Mouse (Mus musculus) spleen, adult 2 months (tissue): ENCODE measurements at regions not wholly inside any gene's neighbourhood (a gene's known extent, or its start where the extent isn't known, plus 50 kb on each side); places are given as distances from the start of the nearest gene placed in this dataset.

Experiments used
- DNase-seq, 2 experiments: peaks; one replicate each; pipeline versions ENCODE4 v3.0.0 to v3.0.0-alpha.2; 2012 to 2021; ENCODE audit warnings: low spot score in 2 of 2, low read depth in 1 of 2
- H3K27ac ChIP-seq: fragments of 200-500 bp; 2 replicates; pipeline ENCODE4 v1.5.1; 2012; ENCODE audit warnings: low read length, inconsistent platforms; ENCODE audit not compliant: insufficient read depth
- H3K27me3 ChIP-seq: fragments of 200-500 bp; 2 replicates; pipeline ENCODE4 v1.6.1; 2012; ENCODE audit warnings: mild to moderate bottlenecking, moderate library complexity, low read length, inconsistent platforms; ENCODE audit not compliant: control insufficient read depth, insufficient read depth
- H3K36me3 ChIP-seq: fragments of 200-500 bp; 2 replicates; pipeline ENCODE4 v1.6.1; 2012; ENCODE audit warnings: mild to moderate bottlenecking, low read length, inconsistent platforms; ENCODE audit not compliant: control insufficient read depth, insufficient read depth
- H3K4me1 ChIP-seq: fragments of 200-500 bp; 2 replicates; pipeline ENCODE4 v1.6.1; 2011; ENCODE audit warnings: inconsistent platforms; ENCODE audit not compliant: control insufficient read depth, insufficient read depth, insufficient read length
- H3K4me3 ChIP-seq: fragments of 200-500 bp; 2 replicates; pipeline ENCODE4 v1.5.1; 2011; ENCODE audit warnings: mild to moderate bottlenecking, inconsistent platforms; ENCODE audit not compliant: insufficient read depth, insufficient read length; ENCODE audit errors: extremely low read depth
- CTCF ChIP-seq: fragments of 200-500 bp; IDR thresholded peaks from 2 replicates; pipeline ENCODE4 v1.5.1; 2011; ENCODE audit warnings: mild to moderate bottlenecking, inconsistent platforms; ENCODE audit not compliant: insufficient read depth, insufficient read length, insufficient replicate concordance; ENCODE audit errors: extremely low read depth
- POLR2A ChIP-seq: fragments of 200-500 bp; IDR thresholded peaks from 2 replicates; pipeline ENCODE4 v1.6.1; 2011; ENCODE audit warnings: low read depth, low read length, inconsistent platforms
- WGBS: fragments of 180-500 bp; shearing (Covaris S2); methylation state at CpG from one replicate; pipeline ENCODE4 v1.1.7; 2018; 5-methylcytosine and 5-hydroxymethylcytosine counted together

- 65% methylated on average over 6 of the region's 6 CpGs for WGBS
- Histone ChIP-seq H3K27me3 (no peaks in the 10 kb centered on the region), H3K27ac (no peak overlapping the region), H3K36me3 (no peaks in the 10 kb centered on the region), H3K4me1 (no peaks in the 10 kb centered on the region), H3K4me3 (no peak overlapping the region)
- no peak for TF ChIP-seq POLR2A
- TF ChIP-seq CTCF, result no peak
- no peak for DNase-seq
Observed at GRCm38 (mm10) chr5:120313984-120314383, 117.5 kb upstream of the Lhx5 start.

- no peak for DNase-seq
- WGBS, result 71% methylated on average over 8 of the region's 8 CpGs
- no peak for TF ChIP-seq CTCF
- TF ChIP-seq POLR2A, result no peak
Observed at GRCm38 (mm10) chr5:120315116-120315515, 116.4 kb upstream of the Lhx5 start.

GRCm38 (mm10) chr5:120318951-120319350, 112.5 kb upstream of the Lhx5 start:
- 4% methylated on average over 1 of the region's 1 CpGs for WGBS
- H3K4me1 ChIP-seq, result no peaks in the 10 kb centered on the region
- H3K27me3 ChIP-seq, result no peaks in the 10 kb centered on the region
- DNase-seq, result no peak
- H3K36me3 ChIP-seq, result no peaks in the 10 kb centered on the region
- TF ChIP-seq CTCF (no peak), POLR2A (no peak)
- no peak overlapping the region for H3K27ac ChIP-seq
- no peak overlapping the region for H3K4me3 ChIP-seq

More at GRCm38 (mm10) chr5:120315116-120315515, 116.4 kb upstream of the Lhx5 start:
- Histone ChIP-seq H3K27me3 (no peaks in the 10 kb centered on the region), H3K4me1 (no peaks in the 10 kb centered on the region), H3K27ac (no peak overlapping the region), H3K36me3 (no peaks in the 10 kb centered on the region), H3K4me3 (no peak overlapping the region)

GRCm38 (mm10) chr5:120322031-120322731, 109.3 kb upstream of the Lhx5 start:
- H3K27me3 ChIP-seq, result no peaks in the 10 kb centered on the region
- WGBS, result 8% methylated on average over 30 of the region's 30 CpGs
- H3K36me3 ChIP-seq, result no peaks in the 10 kb centered on the region
- no peak overlapping the region for H3K4me3 ChIP-seq
- H3K4me1 ChIP-seq, result no peaks in the 10 kb centered on the region
- no peak for DNase-seq
- TF ChIP-seq CTCF (no peak), POLR2A (no peak)
- H3K27ac ChIP-seq, result no peak overlapping the region

- 20% methylated on average over 12 of the region's 12 CpGs for WGBS
- TF ChIP-seq POLR2A, result no peak
- TF ChIP-seq CTCF, result no peak
- DNase-seq, result no peak
- no peak overlapping the region for H3K27ac ChIP-seq
- H3K36me3 ChIP-seq, result no peaks in the 10 kb centered on the region
- no peak overlapping the region for H3K4me3 ChIP-seq
- H3K4me1 ChIP-seq, result no peaks in the 10 kb centered on the region
- no peaks in the 10 kb centered on the region for H3K27me3 ChIP-seq
Observed at GRCm38 (mm10) chr5:120322732-120323316, 108.7 kb upstream of the Lhx5 start.

- H3K27ac ChIP-seq, result no peak overlapping the region
- no peak for TF ChIP-seq CTCF
- no peak for TF ChIP-seq POLR2A
- no peaks in the 10 kb centered on the region for H3K27me3 ChIP-seq
- no peaks in the 10 kb centered on the region for H3K36me3 ChIP-seq
- DNase-seq, result no peak
- H3K4me3 ChIP-seq, result no peak overlapping the region
- H3K4me1 ChIP-seq, result no peaks in the 10 kb centered on the region
- 85% methylated on average over 2 of the region's 2 CpGs for WGBS
Observed at GRCm38 (mm10) chr5:120324111-120324510, 107.4 kb upstream of the Lhx5 start.

GRCm38 (mm10) chr5:120325386-120325910, 106.1 kb upstream of the Lhx5 start:
- no peak for DNase-seq
- Histone ChIP-seq H3K36me3 (no peaks in the 10 kb centered on the region), H3K4me1 (no peaks in the 10 kb centered on the region), H3K27me3 (no peaks in the 10 kb centered on the region), H3K4me3 (no peak overlapping the region), H3K27ac (no peak overlapping the region)
- TF ChIP-seq POLR2A (no peak), CTCF (no peak)
- WGBS, result 48% methylated on average over 16 of the region's 16 CpGs
